Mouse (Mus musculus): ENCODE data around the gene 1700024G13Rik. TPM values are rescaled to one million over a fixed set of nuclear protein-coding genes. Genes with fewer than 3 reads are reported as not detected.

The 1700024G13Rik gene
- polyA plus RNA-seq, 1 experiment: 0.52 TPM

- WGBS: 95% methylated on average over 9 of the region's 9 CpGs
- TF ChIP-seq CTCF (IDR thresholded peaks at IDR 0.05; ENCODE audit: borderline replicate concordance, insufficient read depth, low read depth, low read length) (no peak), POLR2A (IDR thresholded peaks at IDR 0.05; ENCODE audit: borderline replicate concordance, insufficient read depth, low read length) (no peak)
- Histone ChIP-seq H3K4me1 (ENCODE audit: control insufficient read depth, insufficient read depth, low read length) (no peaks in the 10 kb centered on the region), H3K4me3 (replicated peaks; ENCODE audit: insufficient read depth, low read depth, low read length) (no peak overlapping the region), H3K27ac (ENCODE audit: insufficient read depth, low read length) (no peak overlapping the region), H3K27me3 (ENCODE audit: control insufficient read depth, insufficient read depth, low read length) (no peaks in the 10 kb centered on the region)
- DNase-seq: no peak
These were observed 40.9 kb downstream of the 1700024G13Rik start for GRCm38 (mm10) chr14:32347307-32347706.

GRCm38 (mm10) chr14:32344694-32345093, 43.5 kb downstream of the 1700024G13Rik start:
- H3K4me1 ChIP-seq (ENCODE audit: control insufficient read depth, insufficient read depth, low read length): no peaks in the 10 kb centered on the region
- TF ChIP-seq CTCF (IDR thresholded peaks at IDR 0.05; ENCODE audit: borderline replicate concordance, insufficient read depth, low read depth, low read length): no peak
- DNase-seq: no peak
- 62% methylated on average over 10 of the region's 10 CpGs for WGBS
- no peaks in the 10 kb centered on the region for H3K27me3 ChIP-seq (ENCODE audit: control insufficient read depth, insufficient read depth, low read length)
- no peak overlapping the region for H3K4me3 ChIP-seq (replicated peaks; ENCODE audit: insufficient read depth, low read depth, low read length)
- H3K27ac ChIP-seq (ENCODE audit: insufficient read depth, low read length): no peak overlapping the region

GRCm38 (mm10) chr14:32344176-32344575, 44.0 kb downstream of the 1700024G13Rik start:
- Histone ChIP-seq H3K27ac (ENCODE audit: insufficient read depth, low read length) (no peak overlapping the region), H3K4me1 (ENCODE audit: control insufficient read depth, insufficient read depth, low read length) (no peaks in the 10 kb centered on the region), H3K4me3 (replicated peaks; ENCODE audit: insufficient read depth, low read depth, low read length) (no peak overlapping the region), H3K27me3 (ENCODE audit: control insufficient read depth, insufficient read depth, low read length) (no peaks in the 10 kb centered on the region)
- 95% methylated on average over 7 of the region's 7 CpGs for WGBS
- TF ChIP-seq POLR2A (IDR thresholded peaks at IDR 0.05; ENCODE audit: borderline replicate concordance, insufficient read depth, low read length) (no peak), CTCF (IDR thresholded peaks at IDR 0.05; ENCODE audit: borderline replicate concordance, insufficient read depth, low read depth, low read length) (no peak)
- DNase-seq: no peak

GRCm38 (mm10) chr14:32341823-32342222, 46.4 kb downstream of the 1700024G13Rik start:
- TF ChIP-seq POLR2A (IDR thresholded peaks at IDR 0.05; ENCODE audit: borderline replicate concordance, insufficient read depth, low read length) (no peak), CTCF (IDR thresholded peaks at IDR 0.05; ENCODE audit: borderline replicate concordance, insufficient read depth, low read depth, low read length) (no peak)
- WGBS: 98% methylated on average over 7 of the region's 7 CpGs
- Histone ChIP-seq H3K27me3 (ENCODE audit: control insufficient read depth, insufficient read depth, low read length) (no peaks in the 10 kb centered on the region), H3K4me3 (replicated peaks; ENCODE audit: insufficient read depth, low read depth, low read length) (no peak overlapping the region), H3K27ac (ENCODE audit: insufficient read depth, low read length) (no peak overlapping the region), H3K4me1 (ENCODE audit: control insufficient read depth, insufficient read depth, low read length) (peaks cover 4% of the 10 kb centered on the region; the same call in 1 of the 2 replicates)
- DNase-seq: no peak

GRCm38 (mm10) chr14:32336547-32336946, 51.6 kb downstream of the 1700024G13Rik start:
- H3K27me3 ChIP-seq (ENCODE audit: control insufficient read depth, insufficient read depth, low read length): no peaks in the 10 kb centered on the region
- H3K4me3 ChIP-seq (replicated peaks; ENCODE audit: insufficient read depth, low read depth, low read length): no peak overlapping the region
- peak; percentile 81 to 91 for DNase-seq
- no peak for TF ChIP-seq CTCF (IDR thresholded peaks at IDR 0.05; ENCODE audit: borderline replicate concordance, insufficient read depth, low read depth, low read length)
- no peak for TF ChIP-seq POLR2A (IDR thresholded peaks at IDR 0.05; ENCODE audit: borderline replicate concordance, insufficient read depth, low read length)
- no peak overlapping the region for H3K27ac ChIP-seq (ENCODE audit: insufficient read depth, low read length)
- 18% methylated on average over 11 of the region's 11 CpGs for WGBS
- peaks cover 16% of the 10 kb centered on the region for H3K4me1 ChIP-seq (ENCODE audit: control insufficient read depth, insufficient read depth, low read length)

- DNase-seq: peak; percentile 68 to 75
- Histone ChIP-seq H3K4me1 (ENCODE audit: control insufficient read depth, insufficient read depth, low read length) (peaks cover 16% of the 10 kb centered on the region), H3K4me3 (replicated peaks; ENCODE audit: insufficient read depth, low read depth, low read length) (no peak overlapping the region), H3K27ac (ENCODE audit: insufficient read depth, low read length) (no peak overlapping the region), H3K27me3 (ENCODE audit: control insufficient read depth, insufficient read depth, low read length) (no peaks in the 10 kb centered on the region)
- TF ChIP-seq POLR2A (IDR thresholded peaks at IDR 0.05; ENCODE audit: borderline replicate concordance, insufficient read depth, low read length): no peak
- TF ChIP-seq CTCF (IDR thresholded peaks at IDR 0.05; ENCODE audit: borderline replicate concordance, insufficient read depth, low read depth, low read length): no peak
- 33% methylated on average over 6 of the region's 6 CpGs for WGBS
These were observed 52.2 kb downstream of the 1700024G13Rik start for GRCm38 (mm10) chr14:32336021-32336420.

GRCm38 (mm10) chr14:32332515-32333445, 55.4 kb downstream of the 1700024G13Rik start:
- Histone ChIP-seq H3K4me1 (ENCODE audit: control insufficient read depth, insufficient read depth, low read length) (peaks cover 16% of the 10 kb centered on the region), H3K27me3 (ENCODE audit: control insufficient read depth, insufficient read depth, low read length) (no peaks in the 10 kb centered on the region), H3K4me3 (replicated peaks; ENCODE audit: insufficient read depth, low read depth, low read length) (no peak overlapping the region), H3K27ac (ENCODE audit: insufficient read depth, low read length) (no peak overlapping the region)
- 69% methylated on average over 20 of the region's 20 CpGs for WGBS
- TF ChIP-seq CTCF (IDR thresholded peaks at IDR 0.05; ENCODE audit: borderline replicate concordance, insufficient read depth, low read depth, low read length): no peak
- TF ChIP-seq POLR2A (IDR thresholded peaks at IDR 0.05; ENCODE audit: borderline replicate concordance, insufficient read depth, low read length): no peak
- no peak for DNase-seq

GRCm38 (mm10) chr14:32327366-32327765, 60.8 kb downstream of the 1700024G13Rik start:
- Histone ChIP-seq H3K27me3 (ENCODE audit: control insufficient read depth, insufficient read depth, low read length) (no peaks in the 10 kb centered on the region), H3K27ac (ENCODE audit: insufficient read depth, low read length) (no peak overlapping the region), H3K4me1 (ENCODE audit: control insufficient read depth, insufficient read depth, low read length) (peaks cover 11% of the 10 kb centered on the region; the same call in 1 of the 2 replicates), H3K4me3 (replicated peaks; ENCODE audit: insufficient read depth, low read depth, low read length) (no peak overlapping the region)
- TF ChIP-seq CTCF (IDR thresholded peaks at IDR 0.05; ENCODE audit: borderline replicate concordance, insufficient read depth, low read depth, low read length) (no peak), POLR2A (IDR thresholded peaks at IDR 0.05; ENCODE audit: borderline replicate concordance, insufficient read depth, low read length) (no peak)
- peak in 1 of 2 experiments; percentile 37 for DNase-seq
- WGBS: 40% methylated on average over 9 of the region's 9 CpGs

Other genes starting within 250 kb of the 1700024G13Rik start
- not detected in 2 replicates for gene Msmb, start 246.4 kb downstream of the 1700024G13Rik start, polyA plus RNA-seq (2012; rRNA removed)
- gene Ncoa4, start 228.5 kb downstream of the 1700024G13Rik start, polyA plus RNA-seq (2012; rRNA removed): 69.7 and 78.5 TPM in 2 replicates
- gene Timm23, start 186.5 kb downstream of the 1700024G13Rik start, polyA plus RNA-seq (2012; rRNA removed): 178 and 182 TPM in 2 replicates
- gene Parg, start 186.4 kb downstream of the 1700024G13Rik start, polyA plus RNA-seq (2012; rRNA removed): 16.1 and 16.5 TPM in 2 replicates
- 91.2 and 94.7 TPM in 2 replicates for gene Ogdhl, start 66.4 kb downstream of the 1700024G13Rik start, polyA plus RNA-seq (2012; rRNA removed)
- 11.7 and 14.3 TPM in 2 replicates for gene Slc18a3, start 76.5 kb upstream of the 1700024G13Rik start, polyA plus RNA-seq (2012; rRNA removed)
- 6.8 and 7.8 TPM in 2 replicates for gene Chat, start 77.6 kb upstream of the 1700024G13Rik start, polyA plus RNA-seq (2012; rRNA removed)
- 8.8 and 9.7 TPM in 2 replicates for gene Ercc6, start 125.1 kb upstream of the 1700024G13Rik start, polyA plus RNA-seq (2012; rRNA removed)
- 1.2 and 1.5 TPM in 2 replicates for gene Prrxl1, start 211.0 kb upstream of the 1700024G13Rik start, polyA plus RNA-seq (2012; rRNA removed)

All from cerebellum, adult 2 months (tissue).